Mouse (Mus musculus) midbrain, embryonic 14.5 days (tissue): ENCODE results near the gene Gtf2h5. TPM values are rescaled to one million over a fixed set of nuclear protein-coding genes. Genes with fewer than 3 reads are reported as not detected.

Source experiments
- ATAC-seq: fragments of 200-750 bp; cut with Nextera tagmentation; 2 replicates; pipeline ENCODE4 v1.8.0; 2017; ENCODE audit warnings: moderate number of reproducible peaks, moderate library complexity; ENCODE audit not compliant: low FRiP score, low TSS enrichment
- DNase-seq: peaks from one replicate; pipeline ENCODE4 v3.0.0-alpha.2; 2015
- H3K27ac ChIP-seq: fragments of 300-500 bp; sonication (generic); replicated peaks from 2 replicates; pipeline ENCODE4 v1.5.1; 2014; ENCODE audit warnings: mild to moderate bottlenecking, low read depth, low read length, moderate library complexity
- H3K27me3 ChIP-seq: fragments of 300-500 bp; sonication (generic); 2 replicates; pipeline ENCODE4 v1.6.1; 2014; ENCODE audit warnings: low read length, control low read depth, mixed read lengths; ENCODE audit not compliant: control insufficient read depth, insufficient read depth
- H3K36me3 ChIP-seq: fragments of 300-500 bp; sonication (generic); 2 replicates; pipeline ENCODE4 v1.6.1; 2014; ENCODE audit warnings: low read length, control low read depth; ENCODE audit not compliant: control insufficient read depth, insufficient read depth
- H3K4me1 ChIP-seq: fragments of 300-500 bp; sonication (generic); 2 replicates; pipeline ENCODE4 v1.6.1; 2014; ENCODE audit warnings: mild to moderate bottlenecking, antibody characterized with exemption, low read length, control low read depth; ENCODE audit not compliant: control insufficient read depth, insufficient read depth
- H3K4me2 ChIP-seq: fragments of 300-500 bp; sonication (generic); 2 replicates; pipeline ENCODE4 v1.6.1; 2014; ENCODE audit warnings: mild to moderate bottlenecking, low read length, moderate library complexity
- H3K4me3 ChIP-seq: fragments of 300-500 bp; sonication (generic); replicated peaks from 2 replicates; pipeline ENCODE4 v1.5.1; 2014; ENCODE audit warnings: low read depth, low read length
- H3K9ac ChIP-seq: fragments of 300-500 bp; sonication (generic); replicated peaks from 2 replicates; pipeline ENCODE4 v1.6.1; 2014; ENCODE audit warnings: mild to moderate bottlenecking, low read length, moderate library complexity
- H3K9me3 ChIP-seq: fragments of 300-500 bp; sonication (generic); 2 replicates; pipeline ENCODE4 v1.6.1; 2016; ENCODE audit warnings: low read length, control low read depth, mixed read lengths; ENCODE audit not compliant: control insufficient read depth
- WGBS: fragments of 180-500 bp; shearing (Covaris S2); extraction: QIAGEN DNeasy Blood & Tissue Kit; methylation state at CpG from one replicate; pipeline ENCODE4 v1.1.7; 2014; 5-methylcytosine and 5-hydroxymethylcytosine counted together
- polyA plus RNA-seq: library from polyadenylated mRNA; unstranded; fragments of >200 nt; fragmentation: Nextera tagmentation; extraction: Ambion mirVana; gene quantifications from 2 replicates; pipeline ENCODE4 v1.2.1, GENCODE M21; 2014

Gene Gtf2h5
- 194 and 234 TPM in 2 replicates for polyA plus RNA-seq

- Histone ChIP-seq H3K4me3 (peak within 1 kb of the TSS; percentile 85), H3K36me3 (peaks cover 20% of the 10 kb centered on the region), H3K4me2 (peak within 1 kb of the TSS; percentile 77), H3K27ac (peak within 1 kb of the TSS; percentile 84), H3K9ac (peak within 1 kb of the TSS; percentile 85), H3K4me1 (peaks cover 22% of the 10 kb centered on the region), H3K9me3 (no peaks in the 10 kb centered on the region), H3K27me3 (no peaks in the 10 kb centered on the region)
- under 1% methylated on average over 70 of the region's 70 CpGs for WGBS
- ATAC-seq (peak; percentile 96), DNase-seq (peak; percentile 99)
These were observed at the start of gene Gtf2h5, which contains the start of gene Serac1 for GRCm38 (mm10) chr17:6079287-6080122. Gene Gtf2h5 (plus strand): TSS chr17:6079786. Gene Serac1 (minus strand): TSS chr17:6079741.

GRCm38 (mm10) chr17:6035661-6036060 lies 43.9 kb upstream of the Gtf2h5 start:
- Histone ChIP-seq H3K4me2 (no peak overlapping the region), H3K27ac (no peak overlapping the region), H3K9ac (no peak overlapping the region), H3K4me3 (no peak overlapping the region), H3K9me3 (no peaks in the 10 kb centered on the region), H3K36me3 (no peaks in the 10 kb centered on the region), H3K27me3 (no peaks in the 10 kb centered on the region), H3K4me1 (no peaks in the 10 kb centered on the region)
- 29% methylated on average over 8 of the region's 8 CpGs for WGBS
- ATAC-seq (no peak), DNase-seq (peak; percentile 15)

- Histone ChIP-seq H3K27ac (no peak overlapping the region), H3K4me2 (no peak overlapping the region), H3K4me1 (no peaks in the 10 kb centered on the region), H3K9me3 (no peaks in the 10 kb centered on the region), H3K27me3 (no peaks in the 10 kb centered on the region), H3K9ac (no peak overlapping the region), H3K4me3 (no peak overlapping the region), H3K36me3 (no peaks in the 10 kb centered on the region; the same call in 1 of the 2 replicates)
- 87% methylated on average over 8 of the region's 8 CpGs for WGBS
- DNase-seq: no peak
- ATAC-seq: no peak
These were observed 43.1 kb upstream of the Gtf2h5 start for GRCm38 (mm10) chr17:6036458-6036857.

GRCm38 (mm10) chr17:6036872-6037271 lies 42.7 kb upstream of the Gtf2h5 start:
- 88% methylated on average over 11 of the region's 11 CpGs for WGBS
- H3K27me3 ChIP-seq: no peaks in the 10 kb centered on the region
- H3K4me1 ChIP-seq: no peaks in the 10 kb centered on the region
- ATAC-seq (no peak), DNase-seq (no peak)
- peaks cover 4% of the 10 kb centered on the region for H3K36me3 ChIP-seq
- H3K27ac ChIP-seq: no peak overlapping the region
- no peak overlapping the region for H3K4me2 ChIP-seq
- H3K4me3 ChIP-seq: no peak overlapping the region
- H3K9ac ChIP-seq: no peak overlapping the region
- H3K9me3 ChIP-seq: no peaks in the 10 kb centered on the region

- H3K4me1 ChIP-seq: no peaks in the 10 kb centered on the region
These were observed 42.1 kb upstream of the Gtf2h5 start for GRCm38 (mm10) chr17:6037507-6037906.

GRCm38 (mm10) chr17:6052801-6053200 lies 26.8 kb upstream of the Gtf2h5 start:
- Histone ChIP-seq H3K27me3 (no peaks in the 10 kb centered on the region), H3K9ac (no peak overlapping the region), H3K4me2 (no peak overlapping the region), H3K9me3 (no peaks in the 10 kb centered on the region), H3K4me3 (no peak overlapping the region), H3K4me1 (no peaks in the 10 kb centered on the region), H3K27ac (no peak overlapping the region), H3K36me3 (peaks cover 61% of the 10 kb centered on the region)
- no peak for DNase-seq
- ATAC-seq: no peak
- 53% methylated on average over 4 of the region's 4 CpGs for WGBS

More at GRCm38 (mm10) chr17:6037507-6037906, 42.1 kb upstream of the Gtf2h5 start:
- Histone ChIP-seq H3K4me3 (no peak overlapping the region), H3K9me3 (no peaks in the 10 kb centered on the region), H3K4me2 (no peak overlapping the region), H3K27me3 (no peaks in the 10 kb centered on the region), H3K27ac (no peak overlapping the region), H3K36me3 (peaks cover 10% of the 10 kb centered on the region), H3K9ac (no peak overlapping the region)
- DNase-seq (no peak), ATAC-seq (no peak)
- 92% methylated on average over 10 of the region's 10 CpGs for WGBS

GRCm38 (mm10) chr17:6054934-6055355 lies 24.6 kb upstream of the Gtf2h5 start:
- no peak overlapping the region for H3K4me2 ChIP-seq
- H3K27ac ChIP-seq: no peak overlapping the region
- 21% methylated on average over 5 of the region's 5 CpGs for WGBS
- H3K36me3 ChIP-seq: peaks cover 47% of the 10 kb centered on the region
- H3K9ac ChIP-seq: no peak overlapping the region
- DNase-seq: peak; percentile 81
- no peaks in the 10 kb centered on the region for H3K27me3 ChIP-seq
- H3K9me3 ChIP-seq: no peaks in the 10 kb centered on the region
- no peaks in the 10 kb centered on the region for H3K4me1 ChIP-seq
- no peak for ATAC-seq
- H3K4me3 ChIP-seq: no peak overlapping the region

GRCm38 (mm10) chr17:6062793-6063192 lies 16.8 kb upstream of the Gtf2h5 start:
- Histone ChIP-seq H3K27me3 (no peaks in the 10 kb centered on the region), H3K9ac (no peak overlapping the region), H3K4me3 (no peak overlapping the region), H3K4me2 (no peak overlapping the region), H3K36me3 (peaks cover 63% of the 10 kb centered on the region), H3K9me3 (no peaks in the 10 kb centered on the region), H3K27ac (no peak overlapping the region), H3K4me1 (no peaks in the 10 kb centered on the region)
- 83% methylated on average over 8 of the region's 8 CpGs for WGBS
- no peak for DNase-seq
- ATAC-seq: no peak

GRCm38 (mm10) chr17:6063532-6063931 lies 16.1 kb upstream of the Gtf2h5 start:
- 95% methylated on average over 5 of the region's 5 CpGs for WGBS
- no peak overlapping the region for H3K27ac ChIP-seq
- no peaks in the 10 kb centered on the region for H3K9me3 ChIP-seq
- ATAC-seq: no peak
- H3K27me3 ChIP-seq: no peaks in the 10 kb centered on the region
- no peak for DNase-seq
- H3K4me1 ChIP-seq: no peaks in the 10 kb centered on the region
- H3K4me3 ChIP-seq: no peak overlapping the region
- H3K4me2 ChIP-seq: no peak overlapping the region
- peaks cover 63% of the 10 kb centered on the region for H3K36me3 ChIP-seq
- H3K9ac ChIP-seq: no peak overlapping the region
